Mouse (Mus musculus) heart, embryonic 13.5 days (tissue): ENCODE measurements around the gene Zswim8. TPM values are rescaled to one million over a fixed set of nuclear protein-coding genes. Genes with fewer than 3 reads are reported as not detected.
"Not testable (repeated sequence)": the region's sequence is repeated elsewhere in the genome, so short reads cannot be mapped to it uniquely, and the experiment has no call there.

ENCODE experiments used
- ATAC-seq: fragments of 200-750 bp; cut with Nextera tagmentation; 2 replicates; pipeline ENCODE4 v1.8.0; 2017; ENCODE audit warnings: moderate TSS enrichment; ENCODE audit not compliant: insufficient number of reproducible peaks, low FRiP score, low TSS enrichment; ENCODE audit errors: extremely low read depth
- H3K27ac ChIP-seq: fragments of 300-500 bp; sonication (generic); replicated peaks from 2 replicates; pipeline ENCODE4 v1.5.1; 2015; ENCODE audit warnings: moderate library complexity, mild to moderate bottlenecking, inconsistent platforms
- H3K27me3 ChIP-seq: fragments of 300-500 bp; sonication (generic); replicated peaks from 2 replicates; pipeline ENCODE4 v1.6.1; 2015; ENCODE audit warnings: mild to moderate bottlenecking, inconsistent platforms
- H3K36me3 ChIP-seq: fragments of 300-500 bp; sonication (generic); 2 replicates; pipeline ENCODE4 v1.6.1; 2015; ENCODE audit warnings: mild to moderate bottlenecking, inconsistent platforms
- H3K4me1 ChIP-seq: fragments of 300-500 bp; sonication (generic); 2 replicates; pipeline ENCODE4 v1.6.1; 2015; ENCODE audit warnings: inconsistent platforms
- H3K4me2 ChIP-seq: fragments of 300-500 bp; sonication (generic); 2 replicates; pipeline ENCODE4 v1.6.1; 2015; ENCODE audit warnings: inconsistent platforms, mild to moderate bottlenecking, moderate library complexity
- H3K4me3 ChIP-seq: fragments of 300-500 bp; sonication (generic); 2 replicates; pipeline ENCODE4 v1.5.1; 2015; ENCODE audit warnings: moderate library complexity, mild to moderate bottlenecking, inconsistent platforms
- H3K9ac ChIP-seq: fragments of 300-500 bp; sonication (generic); 2 replicates; pipeline ENCODE4 v1.6.1; 2015; ENCODE audit warnings: inconsistent platforms, mild to moderate bottlenecking, moderate library complexity
- H3K9me3 ChIP-seq: fragments of 300-500 bp; sonication (generic); 2 replicates; pipeline ENCODE4 v1.6.1; 2016; ENCODE audit warnings: inconsistent platforms
- WGBS: fragments of 180-500 bp; shearing (Covaris S2); methylation state at CpG from one replicate; pipeline ENCODE4 v1.1.7; 2015; ENCODE audit warnings: mixed read lengths; 5-methylcytosine and 5-hydroxymethylcytosine counted together
- polyA plus RNA-seq: library from polyadenylated mRNA; unstranded; fragments of >200 nt; fragmentation: Nextera tagmentation; extraction: Ambion mirVana; gene quantifications from 2 replicates; pipeline ENCODE4 v1.2.1, GENCODE M21; 2015

Gene Zswim8
- polyA plus RNA-seq, 1 experiment from 2014 or later = 23.4 TPM

GRCm38 (mm10) chr14:20694185-20694883 lies 13.0 kb upstream of the Zswim8 start:
- Histone ChIP-seq H3K9me3 (no peaks in the 10 kb centered on the region), H3K4me2 (peak overlapping the region; percentile 87), H3K27me3 (no peaks in the 10 kb centered on the region), H3K27ac (peak overlapping the region; percentile 98), H3K4me1 (peaks cover 51% of the 10 kb centered on the region), H3K4me3 (peak overlapping the region; percentile 89), H3K36me3 (peaks cover 68% of the 10 kb centered on the region), H3K9ac (peak overlapping the region; percentile 97)
- peak; percentile 3; the same call in 1 of the 2 replicates for ATAC-seq
- 43% methylated on average over 13 of the region's 13 CpGs for WGBS

- WGBS = under 1% methylated on average over 107 of the region's 111 CpGs
- no peaks in the 10 kb centered on the region for H3K9me3 ChIP-seq
- peak; percentile 80 for ATAC-seq
- peaks cover 58% of the 10 kb centered on the region for H3K4me1 ChIP-seq
- peak within 1 kb of the TSS; percentile 97 for H3K9ac ChIP-seq
- H3K27me3 ChIP-seq = no peaks in the 10 kb centered on the region
- peak within 1 kb of the TSS; percentile 87 for H3K4me2 ChIP-seq
- peaks cover 60% of the 10 kb centered on the region for H3K36me3 ChIP-seq
- peak within 1 kb of the TSS; percentile 98 for H3K27ac ChIP-seq
- peak within 1 kb of the TSS; percentile 89 for H3K4me3 ChIP-seq
Measured at GRCm38 (mm10) chr14:20694884-20695760, 12.2 kb upstream of the Zswim8 start, which contains the start of gene Fut11. Gene Fut11, plus strand, starts transcription at chr14:20694968.

- H3K9ac ChIP-seq = peak overlapping the region; percentile 97
- H3K9me3 ChIP-seq = no peaks in the 10 kb centered on the region
- H3K4me3 ChIP-seq = peak overlapping the region; percentile 89
- peaks cover 57% of the 10 kb centered on the region for H3K36me3 ChIP-seq
- H3K4me1 ChIP-seq = peaks cover 66% of the 10 kb centered on the region
- WGBS = 11% methylated on average over 27 of the region's 27 CpGs
- no peak for ATAC-seq
- no peaks in the 10 kb centered on the region for H3K27me3 ChIP-seq
- peak overlapping the region; percentile 98 for H3K27ac ChIP-seq
- peak overlapping the region; percentile 87 for H3K4me2 ChIP-seq
Measured at GRCm38 (mm10) chr14:20695761-20696520, 11.4 kb upstream of the Zswim8 start.

GRCm38 (mm10) chr14:20696986-20697385 lies 10.4 kb upstream of the Zswim8 start:
- H3K27ac ChIP-seq = peak overlapping the region; percentile 50; the same call in 1 of the 2 replicates
- 9% methylated on average over 1 of the region's 1 CpGs for WGBS

GRCm38 (mm10) chr14:20698515-20698914 lies 8.8 kb upstream of the Zswim8 start:
- Histone ChIP-seq H3K4me3 (no peak overlapping the region), H3K36me3 (peaks cover 32% of the 10 kb centered on the region), H3K9ac (peak overlapping the region; percentile 97), H3K9me3 (no peaks in the 10 kb centered on the region), H3K4me2 (no peak overlapping the region; the same call in 1 of the 2 replicates), H3K27ac (no peak overlapping the region), H3K4me1 (peaks cover 78% of the 10 kb centered on the region), H3K27me3 (no peaks in the 10 kb centered on the region)
- WGBS = 73% methylated on average over 2 of the region's 2 CpGs
- ATAC-seq = no peak

More at GRCm38 (mm10) chr14:20696986-20697385, 10.4 kb upstream of the Zswim8 start:
- peak overlapping the region; percentile 89 for H3K4me3 ChIP-seq
- no peaks in the 10 kb centered on the region for H3K9me3 ChIP-seq
- H3K4me2 ChIP-seq = peak overlapping the region; percentile 87
- H3K9ac ChIP-seq = peak overlapping the region; percentile 97
- H3K27me3 ChIP-seq = no peaks in the 10 kb centered on the region
- H3K36me3 ChIP-seq = peaks cover 47% of the 10 kb centered on the region
- no peak for ATAC-seq
- H3K4me1 ChIP-seq = peaks cover 76% of the 10 kb centered on the region

DNA sequence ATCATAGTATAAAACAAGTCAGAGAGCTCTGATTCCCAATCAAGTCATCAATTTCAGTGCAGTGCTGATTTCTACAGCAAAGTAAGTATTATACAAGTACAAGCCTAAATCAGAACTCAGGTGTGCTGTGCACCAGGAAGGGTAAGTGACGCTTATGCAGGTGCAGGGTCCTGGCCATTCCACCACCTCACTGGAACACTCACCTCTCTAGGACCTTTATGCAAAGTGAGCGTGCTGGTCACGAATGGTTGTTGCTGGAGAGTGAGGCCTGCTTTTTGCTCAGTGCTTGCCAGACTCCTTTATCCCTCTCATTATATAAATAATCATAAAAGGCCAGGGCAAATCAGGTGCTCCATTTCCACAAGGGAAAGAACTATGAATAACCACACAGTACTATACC lies 7.0 kb upstream of the Zswim8 start:
- H3K36me3 ChIP-seq = peaks cover 36% of the 10 kb centered on the region
- H3K4me3 ChIP-seq = no peak overlapping the region
- WGBS = 82% methylated on average over 3 of the region's 3 CpGs
- ATAC-seq = no peak
- H3K4me2 ChIP-seq = no peak overlapping the region
- H3K9ac ChIP-seq = peak overlapping the region; percentile 61
- no peak overlapping the region for H3K27ac ChIP-seq
- H3K27me3 ChIP-seq = no peaks in the 10 kb centered on the region
- H3K9me3 ChIP-seq = no peaks in the 10 kb centered on the region
- H3K4me1 ChIP-seq = peaks cover 71% of the 10 kb centered on the region

DNA sequence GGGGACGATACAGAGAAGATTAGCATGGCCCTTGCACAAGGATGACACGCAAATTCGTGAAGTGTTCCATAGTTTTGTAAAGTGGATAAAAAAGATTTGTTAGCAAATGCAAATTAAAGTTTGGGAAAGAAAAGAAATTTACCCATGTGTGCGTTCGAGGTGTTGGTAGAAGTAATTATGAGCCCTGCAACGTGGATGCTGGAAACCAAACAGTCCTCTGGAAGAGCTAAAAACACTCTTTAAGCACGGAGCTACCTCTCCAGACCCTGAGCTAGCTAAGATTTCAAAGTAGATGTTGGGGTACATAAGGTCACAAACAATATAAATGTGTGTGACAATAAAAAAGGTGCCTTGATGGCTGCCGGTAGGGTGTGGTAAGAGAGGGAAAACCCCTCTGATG lies 5.8 kb upstream of the Zswim8 start:
- peaks cover 65% of the 10 kb centered on the region for H3K4me1 ChIP-seq
- peaks cover 40% of the 10 kb centered on the region for H3K36me3 ChIP-seq
- H3K9me3 ChIP-seq = no peaks in the 10 kb centered on the region
- H3K4me3 ChIP-seq = peak overlapping the region; percentile 91
- H3K9ac ChIP-seq = peak overlapping the region; percentile 96
- H3K4me2 ChIP-seq = peak overlapping the region; percentile 76
- peak overlapping the region; percentile 93 for H3K27ac ChIP-seq
- H3K27me3 ChIP-seq = no peaks in the 10 kb centered on the region
- 72% methylated on average over 8 of the region's 8 CpGs for WGBS
- no peak for ATAC-seq

GRCm38 (mm10) chr14:20702096-20702740 lies 5.1 kb upstream of the Zswim8 start:
- peaks cover 61% of the 10 kb centered on the region for H3K4me1 ChIP-seq
- ATAC-seq = 0 out of 2 replicates have a peak, but pooled peaks have one; percentile 35
- H3K27me3 ChIP-seq = no peaks in the 10 kb centered on the region
- H3K9ac ChIP-seq = peak overlapping the region; percentile 96
- H3K9me3 ChIP-seq = no peaks in the 10 kb centered on the region
- peak overlapping the region; percentile 91 for H3K4me3 ChIP-seq
- peaks cover 40% of the 10 kb centered on the region for H3K36me3 ChIP-seq
- H3K4me2 ChIP-seq = peak overlapping the region; percentile 76
- WGBS = 6% methylated on average over 15 of the region's 15 CpGs
- peak overlapping the region; percentile 93 for H3K27ac ChIP-seq

- Histone ChIP-seq H3K27me3 (no peaks in the 10 kb centered on the region), H3K36me3 (peaks cover 37% of the 10 kb centered on the region), H3K27ac (peak within 1 kb of the TSS; percentile 93), H3K4me2 (peak within 1 kb of the TSS; percentile 76), H3K4me3 (peak within 1 kb of the TSS; percentile 91), H3K9me3 (no peaks in the 10 kb centered on the region), H3K4me1 (peaks cover 55% of the 10 kb centered on the region), H3K9ac (peak within 1 kb of the TSS; percentile 96)
- ATAC-seq = peak; percentile 66; the same call in 1 of the 2 replicates
- WGBS = under 1% methylated on average over 61 of the region's 61 CpGs
Measured at GRCm38 (mm10) chr14:20702741-20703381, 4.5 kb upstream of the Zswim8 start, which contains the start of gene Chchd1. Gene Chchd1, plus strand, starts transcription at chr14:20703006.

DNA sequence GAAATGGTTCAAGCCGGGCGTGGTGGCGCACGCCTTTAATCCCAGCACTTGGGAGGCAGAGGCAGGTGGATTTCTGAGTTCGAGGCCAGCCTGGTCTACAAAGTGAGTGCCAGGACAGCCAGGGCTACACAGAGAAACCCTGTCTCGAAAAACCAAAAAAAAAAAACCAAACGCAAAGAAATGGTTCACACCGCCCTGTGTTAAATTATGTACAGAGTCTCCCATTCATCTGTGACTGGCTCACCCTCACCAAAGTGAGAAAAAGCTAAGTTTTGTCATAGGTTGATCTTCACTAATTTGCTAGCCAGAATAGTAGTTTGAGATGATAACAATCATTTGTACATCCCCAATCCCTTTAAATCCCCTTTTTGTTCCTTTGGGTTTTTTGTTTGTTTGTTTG lies 3.9 kb upstream of the Zswim8 start:
- Histone ChIP-seq H3K4me3 (peak overlapping the region; percentile 91), H3K27ac (peak overlapping the region; percentile 93), H3K36me3 (peaks cover 31% of the 10 kb centered on the region), H3K9ac (peak overlapping the region; percentile 96), H3K4me1 (peaks cover 53% of the 10 kb centered on the region), H3K4me2 (peak overlapping the region; percentile 76)
- ATAC-seq, H3K9me3 ChIP-seq, H3K27me3 ChIP-seq: not testable (repeated sequence)
- 10% methylated on average over 8 of the region's 8 CpGs for WGBS
